Mouse (Mus musculus) stomach, postnatal 0 days (tissue): ENCODE measurements around the gene Snd1. TPM values are rescaled to one million over a fixed set of nuclear protein-coding genes. Genes with fewer than 3 reads are reported as not detected.

Source experiments
- ATAC-seq: fragments of 200-750 bp; cut with Nextera tagmentation; 2 replicates; pipeline ENCODE4 v1.8.0; 2017; ENCODE audit not compliant: low FRiP score, low TSS enrichment
- DNase-seq: peaks from one replicate; pipeline ENCODE4 v3.0.0-alpha.2; 2016; ENCODE audit warnings: low spot score
- H3K27ac ChIP-seq: fragments of 300-500 bp; sonication (generic); replicated peaks from 2 replicates; pipeline ENCODE4 v1.5.1; 2014; ENCODE audit warnings: mild to moderate bottlenecking, control low read depth
- H3K27me3 ChIP-seq: fragments of 300-500 bp; sonication (generic); 2 replicates; pipeline ENCODE4 v1.6.1; 2014; ENCODE audit warnings: low read length; ENCODE audit not compliant: control insufficient read depth, insufficient read depth
- H3K36me3 ChIP-seq: fragments of 300-500 bp; sonication (generic); 2 replicates; pipeline ENCODE4 v1.6.1; 2014; ENCODE audit warnings: low read length, mixed read lengths; ENCODE audit not compliant: control insufficient read depth, insufficient read depth
- H3K4me1 ChIP-seq: fragments of 300-500 bp; sonication (generic); replicated peaks from 2 replicates; pipeline ENCODE4 v1.6.1; 2014; ENCODE audit warnings: antibody characterized with exemption; ENCODE audit not compliant: control insufficient read depth, insufficient read depth
- H3K4me2 ChIP-seq: fragments of 300-500 bp; sonication (generic); replicated peaks from 2 replicates; pipeline ENCODE4 v1.6.1; 2014; ENCODE audit warnings: low read depth, mild to moderate bottlenecking, control low read depth, moderate library complexity
- H3K4me3 ChIP-seq: fragments of 300-500 bp; sonication (generic); 2 replicates; pipeline ENCODE4 v1.5.1; 2014; ENCODE audit warnings: low read depth, low read length, control low read depth
- H3K9ac ChIP-seq: fragments of 300-500 bp; sonication (generic); 2 replicates; pipeline ENCODE4 v1.6.1; 2014; ENCODE audit warnings: mild to moderate bottlenecking, low read length, control low read depth, mixed read lengths
- H3K9me3 ChIP-seq: fragments of 300-500 bp; sonication (generic); 2 replicates; pipeline ENCODE4 v1.6.1; 2016; ENCODE audit warnings: low read length; ENCODE audit not compliant: control insufficient read depth
- CTCF ChIP-seq: IDR thresholded peaks from 2 replicates; pipeline ENCODE4 v1.5.1; 2016; ENCODE audit warnings: antibody characterized with exemption, low read depth, mild to moderate bottlenecking, moderate library complexity
- EP300 ChIP-seq: optimal IDR thresholded peaks from 2 replicates; pipeline ENCODE3; 2016; ENCODE audit warnings: antibody characterized with exemption
- WGBS: fragments of 180-500 bp; shearing (Covaris S2); extraction: QIAGEN DNeasy Blood & Tissue Kit; methylation state at CpG from one replicate; pipeline ENCODE4 v1.1.7; 2014; 5-methylcytosine and 5-hydroxymethylcytosine counted together
- polyA plus RNA-seq: library from polyadenylated mRNA; unstranded; fragments of >200 nt; fragmentation: Nextera tagmentation; extraction: Ambion mirVana; gene quantifications from 2 replicates; pipeline ENCODE4 v1.2.1, GENCODE M21; 2015

Snd1 gene
- polyA plus RNA-seq, result 69.0 and 81.3 TPM in 2 replicates

- ATAC-seq, result no peak
- Histone ChIP-seq H3K9me3 (no peaks in the 10 kb centered on the region), H3K9ac (no peak within 1 kb of the TSS), H3K27ac (peak within 1 kb of the TSS; percentile 9; the same call in 1 of the 2 replicates), H3K4me1 (no peaks in the 10 kb centered on the region), H3K4me3 (no peak within 1 kb of the TSS), H3K27me3 (no peaks in the 10 kb centered on the region), H3K36me3 (no peaks in the 10 kb centered on the region), H3K4me2 (no peak within 1 kb of the TSS)
- WGBS, result 71% methylated on average over 5 of the region's 5 CpGs
- no peak for DNase-seq
- TF ChIP-seq EP300 (no peak), CTCF (no peak)
Measured at GRCm38 (mm10) chr6:28474839-28475238, at the start of gene Snd1. Gene Snd1, plus strand, starts transcription at chr6:28475139.

GRCm38 (mm10) chr6:28427096-28427839 lies 47.7 kb upstream of the Snd1 start, which contains the start of gene Fscn3:
Gene Fscn3, plus strand, starts transcription at chr6:28427789.
- 82% methylated on average over 3 of the region's 3 CpGs for WGBS
- H3K9ac ChIP-seq, result no peak within 1 kb of the TSS
- no peaks in the 10 kb centered on the region for H3K36me3 ChIP-seq
- TF ChIP-seq CTCF, result no peak
- no peak for TF ChIP-seq EP300
- H3K4me2 ChIP-seq, result no peak within 1 kb of the TSS
- no peak for DNase-seq
- H3K4me3 ChIP-seq, result no peak within 1 kb of the TSS
- no peak within 1 kb of the TSS for H3K27ac ChIP-seq
- 0 out of 2 replicates have a peak, but pooled peaks cover 5% of the 10 kb centered on the region for H3K4me1 ChIP-seq
- no peaks in the 10 kb centered on the region for H3K27me3 ChIP-seq
- ATAC-seq, result no peak
- no peaks in the 10 kb centered on the region for H3K9me3 ChIP-seq

GRCm38 (mm10) chr6:28428290-28428689 lies 46.6 kb upstream of the Snd1 start, which contains the start of gene Gcc1:
Gene Gcc1, minus strand, starts transcription at chr6:28428390.
- Histone ChIP-seq H3K9me3 (no peaks in the 10 kb centered on the region), H3K27ac (no peak within 1 kb of the TSS), H3K4me3 (no peak within 1 kb of the TSS), H3K9ac (no peak within 1 kb of the TSS), H3K4me1 (0 out of 2 replicates have a peak, but pooled peaks cover 5% of the 10 kb centered on the region), H3K4me2 (no peak within 1 kb of the TSS), H3K27me3 (no peaks in the 10 kb centered on the region), H3K36me3 (no peaks in the 10 kb centered on the region)
- WGBS, result 86% methylated on average over 3 of the region's 3 CpGs
- no peak for DNase-seq
- TF ChIP-seq CTCF, result no peak
- no peak for TF ChIP-seq EP300
- no peak for ATAC-seq

GRCm38 (mm10) chr6:28429870-28430269 lies 45.1 kb upstream of the Snd1 start:
- DNase-seq, result no peak
- Histone ChIP-seq H3K4me2 (no peak overlapping the region), H3K9ac (no peak overlapping the region), H3K4me3 (no peak overlapping the region), H3K4me1 (no peaks in the 10 kb centered on the region), H3K9me3 (no peaks in the 10 kb centered on the region), H3K27me3 (no peaks in the 10 kb centered on the region), H3K36me3 (no peaks in the 10 kb centered on the region), H3K27ac (no peak overlapping the region)
- 86% methylated on average over 11 of the region's 11 CpGs for WGBS
- no peak for ATAC-seq
- no peak for TF ChIP-seq EP300
- TF ChIP-seq CTCF, result no peak

- TF ChIP-seq EP300, result no peak
- no peak for TF ChIP-seq CTCF
- no peaks in the 10 kb centered on the region for H3K4me1 ChIP-seq
- no peak overlapping the region for H3K27ac ChIP-seq
- 75% methylated on average over 10 of the region's 10 CpGs for WGBS
- H3K9me3 ChIP-seq, result no peaks in the 10 kb centered on the region
- ATAC-seq, result no peak
- no peak for DNase-seq
- no peaks in the 10 kb centered on the region for H3K27me3 ChIP-seq
- H3K9ac ChIP-seq, result no peak overlapping the region
- no peak overlapping the region for H3K4me2 ChIP-seq
- H3K4me3 ChIP-seq, result no peak overlapping the region
- no peaks in the 10 kb centered on the region for H3K36me3 ChIP-seq
Measured at GRCm38 (mm10) chr6:28430795-28431537, 44.0 kb upstream of the Snd1 start.

- WGBS, result 54% methylated on average over 6 of the region's 6 CpGs
- Histone ChIP-seq H3K27ac (no peak overlapping the region), H3K27me3 (no peaks in the 10 kb centered on the region), H3K9me3 (no peaks in the 10 kb centered on the region), H3K36me3 (no peaks in the 10 kb centered on the region), H3K4me3 (no peak overlapping the region), H3K9ac (no peak overlapping the region), H3K4me1 (no peaks in the 10 kb centered on the region), H3K4me2 (no peak overlapping the region)
- TF ChIP-seq EP300, result no peak
- TF ChIP-seq CTCF, result no peak
- no peak for DNase-seq
- ATAC-seq, result no peak
Measured at GRCm38 (mm10) chr6:28431538-28431855, 43.4 kb upstream of the Snd1 start.
